Mouse (Mus musculus) frontal cortex, postnatal 14 days (tissue): ENCODE measurements around the gene Herpud1.

Experiments used
- DNase-seq, 2 experiments: peaks; one replicate each; pipeline ENCODE4 v3.0.0; 2022; ENCODE audit warnings: low spot score in 2 of 2

The Herpud1 gene

DNA sequence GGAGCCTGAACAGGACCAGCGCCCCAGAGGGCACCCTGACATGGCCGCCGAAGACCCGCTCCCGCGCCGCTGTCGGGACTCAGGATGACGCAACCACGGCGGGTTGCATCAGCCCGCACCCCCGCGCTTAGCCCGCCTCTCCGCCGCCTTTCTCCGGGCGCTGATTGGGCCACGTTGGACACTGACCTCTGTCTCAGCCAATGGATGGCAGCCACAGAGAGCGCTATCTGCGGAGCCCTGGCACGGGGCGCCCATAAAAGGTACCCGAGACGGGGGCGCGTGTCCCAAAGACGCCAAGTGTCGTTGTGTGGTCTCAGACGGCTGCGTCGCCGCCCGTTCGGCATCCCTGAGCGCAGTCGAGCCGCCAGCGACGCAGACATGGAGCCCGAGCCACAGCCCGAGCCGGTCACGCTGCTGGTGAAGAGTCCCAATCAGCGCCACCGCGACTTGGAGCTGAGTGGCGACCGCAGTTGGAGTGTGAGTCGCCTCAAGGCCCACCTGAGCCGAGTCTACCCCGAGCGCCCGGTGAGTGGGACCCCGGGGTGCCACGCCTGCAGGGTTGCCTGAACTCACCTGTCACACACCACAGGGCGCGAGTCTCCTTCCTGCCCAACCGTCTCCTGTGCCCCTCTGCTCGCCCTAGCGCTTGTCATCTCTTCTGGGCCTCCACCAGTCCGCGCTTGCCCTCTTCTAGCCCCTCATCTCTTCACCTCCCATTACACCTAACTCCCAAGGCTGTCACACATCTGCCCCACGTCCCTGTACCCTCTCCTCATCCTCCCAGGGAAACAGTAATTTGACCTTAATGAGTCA is at the start of gene Herpud1:
Gene Herpud1 (plus strand): TSS at position 225 of the 813 bp plus-strand sequence.
- peak; percentile 97 to 98 for DNase-seq

DNA sequence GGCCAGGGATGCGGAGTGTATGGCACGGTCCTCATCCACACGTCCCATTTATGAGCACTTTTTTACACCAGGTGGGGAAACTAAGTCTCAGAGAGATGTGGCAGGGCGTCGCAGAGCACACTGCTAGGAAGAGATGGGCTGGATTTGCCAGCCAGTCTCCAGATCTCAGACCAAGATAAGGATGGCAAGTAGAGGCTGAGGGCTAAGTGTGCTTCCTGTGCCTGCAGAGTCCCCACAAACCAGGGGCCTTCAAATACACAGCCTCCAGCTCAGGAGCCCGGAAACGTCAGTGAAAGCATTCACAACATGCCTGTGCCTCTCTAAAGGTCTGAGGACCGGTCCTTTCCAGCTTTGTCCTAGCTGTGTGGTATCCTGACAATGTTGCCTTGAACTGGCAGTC is 48.7 kb upstream of the Herpud1 start:
- no peak for DNase-seq

DNA sequence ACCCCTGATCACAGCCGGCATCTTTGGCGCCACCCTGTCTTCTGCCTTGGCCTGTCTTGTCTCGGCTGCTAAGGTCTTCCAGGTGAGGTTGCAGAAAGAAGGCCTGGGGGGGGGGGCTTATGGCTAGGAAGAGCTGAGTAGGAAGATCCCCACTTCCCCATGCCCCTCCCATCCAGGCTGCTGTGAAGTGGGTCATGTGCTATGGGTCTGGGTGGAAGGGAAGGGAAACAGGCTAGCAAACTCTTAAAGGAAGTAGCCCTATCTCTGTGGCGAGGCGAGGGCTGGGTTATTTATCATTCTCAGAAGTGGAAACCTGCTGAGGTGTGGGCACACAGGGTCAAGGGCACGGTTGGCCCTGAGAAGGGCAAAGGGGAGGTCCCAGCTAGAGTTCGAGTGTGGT is 45.4 kb upstream of the Herpud1 start:
- no peak for DNase-seq

DNA sequence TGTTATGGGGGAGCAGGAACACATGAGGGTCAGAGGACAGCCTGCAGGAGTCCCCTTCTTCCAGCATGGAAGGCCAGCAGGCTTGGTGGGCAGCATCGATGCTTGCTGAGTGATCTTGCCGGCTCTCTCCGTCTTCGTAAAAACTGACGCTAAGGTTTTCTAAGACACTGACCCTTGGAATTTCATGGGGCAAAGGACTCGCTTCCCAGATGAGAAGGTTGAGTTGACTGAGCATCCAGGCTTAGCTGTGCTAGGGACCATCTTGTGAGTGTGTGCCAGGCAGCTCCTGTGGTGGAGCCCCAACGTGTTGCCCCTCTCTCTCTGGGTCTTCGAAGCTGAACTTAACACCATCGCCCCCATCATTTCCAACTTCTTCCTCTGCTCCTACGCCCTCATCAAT is 43.5 kb upstream of the Herpud1 start:
- DNase-seq, result no peak

DNA sequence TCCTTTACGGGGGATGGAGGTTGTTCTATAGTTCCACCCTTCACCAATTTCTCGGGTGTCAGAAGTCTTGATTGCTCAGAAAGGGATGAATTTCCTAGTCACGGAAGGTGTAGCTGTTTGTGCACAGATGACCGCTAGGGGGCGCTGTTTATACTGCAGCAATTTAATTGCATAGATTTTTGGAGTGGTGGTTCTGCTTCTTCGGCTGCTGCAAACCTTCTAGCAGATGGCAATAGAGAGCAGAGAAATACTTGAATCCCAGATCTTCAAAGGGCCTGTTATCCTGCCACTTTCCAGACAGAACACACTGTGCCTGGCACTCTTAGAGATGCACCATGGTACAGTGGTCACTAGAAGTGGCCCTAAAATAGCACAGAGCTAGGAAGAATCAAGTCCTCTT is 42.9 kb upstream of the Herpud1 start:
- peak; percentile 64 to 76 for DNase-seq

DNA sequence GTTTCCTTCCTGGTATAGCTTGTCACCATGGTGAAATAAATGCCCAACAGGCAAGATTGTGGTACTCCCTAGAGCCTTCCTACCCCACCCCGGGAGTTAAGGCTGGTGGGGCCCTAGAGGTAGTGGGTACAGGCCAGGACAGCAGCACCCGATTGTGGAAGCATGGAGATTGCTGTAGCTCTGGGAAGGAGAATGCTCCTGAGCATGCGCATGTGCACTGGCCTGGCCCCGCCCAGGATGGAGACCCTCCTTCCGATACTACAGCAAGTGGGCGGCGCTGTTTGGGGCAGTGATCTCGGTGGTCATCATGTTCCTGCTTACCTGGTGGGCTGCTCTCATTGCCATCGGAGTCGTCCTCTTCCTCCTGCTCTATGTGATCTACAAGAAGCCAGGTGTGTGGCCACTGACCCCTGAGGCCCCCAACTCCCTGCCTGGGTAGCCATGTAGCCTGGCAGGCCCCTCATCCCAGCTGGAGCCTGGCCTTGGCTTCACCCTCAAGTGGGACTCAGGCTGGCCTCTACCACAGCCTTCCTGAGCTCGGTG is 42.4 kb upstream of the Herpud1 start:
- DNase-seq, result no peak

DNA sequence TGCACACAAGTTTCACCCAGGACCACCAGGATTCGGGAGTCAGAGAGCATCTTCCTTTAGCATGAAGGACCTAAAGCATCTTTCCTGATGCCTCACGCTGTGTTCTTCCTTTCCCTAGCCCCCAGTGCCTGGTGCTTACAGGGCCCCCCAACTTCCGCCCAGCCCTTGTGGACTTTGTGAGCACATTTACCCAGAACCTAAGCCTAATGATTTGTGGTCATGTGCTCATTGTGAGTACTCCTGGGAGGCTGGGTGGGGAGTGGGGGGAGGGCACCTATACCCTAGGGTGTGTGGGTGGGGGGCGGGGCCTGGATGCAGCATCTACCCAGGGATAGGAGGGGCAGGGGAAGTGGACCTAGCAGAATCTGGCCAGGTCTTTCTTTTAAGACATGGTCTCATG is 40.6 kb upstream of the Herpud1 start:
- DNase-seq, result no peak

DNA sequence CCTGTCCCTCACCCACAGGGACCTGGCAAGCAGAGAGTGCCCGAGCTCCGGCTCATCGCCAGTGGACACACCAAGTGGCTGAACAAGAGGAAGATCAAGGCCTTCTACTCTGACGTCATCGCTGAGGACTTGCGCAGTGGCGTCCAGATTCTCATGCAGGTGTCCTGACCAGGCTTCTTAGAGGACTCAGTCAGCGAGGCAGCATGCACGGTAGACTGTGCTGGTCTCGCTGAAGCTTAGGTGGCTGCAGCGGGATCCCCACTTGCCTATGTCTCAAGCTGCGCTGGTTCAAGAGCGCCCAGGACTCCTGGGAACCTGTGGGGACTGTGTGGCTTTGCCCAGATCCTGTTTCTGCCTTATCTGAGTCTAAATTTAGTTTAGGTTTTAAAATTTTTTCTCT is 40.0 kb upstream of the Herpud1 start:
- no peak for DNase-seq

DNA sequence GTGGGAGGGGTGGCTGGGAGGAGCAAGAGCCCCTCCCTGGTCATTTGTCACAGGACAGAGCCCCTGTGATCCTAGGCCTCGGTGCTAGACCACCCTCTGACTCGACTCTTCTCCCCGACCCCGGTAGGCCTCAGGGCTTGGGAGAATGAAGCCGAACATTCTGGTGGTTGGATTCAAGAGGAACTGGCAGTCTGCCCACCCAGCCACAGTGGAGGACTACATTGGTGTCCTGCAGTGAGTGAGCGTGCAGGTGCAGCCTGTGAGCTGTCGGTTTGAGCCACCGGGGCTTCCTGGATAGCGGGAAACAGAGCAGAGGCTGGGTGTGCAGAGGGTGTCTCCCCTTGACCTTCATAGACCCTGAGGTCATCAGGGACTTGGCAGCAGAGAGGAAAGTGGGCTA is 37.8 kb upstream of the Herpud1 start:
- no peak for DNase-seq

DNA sequence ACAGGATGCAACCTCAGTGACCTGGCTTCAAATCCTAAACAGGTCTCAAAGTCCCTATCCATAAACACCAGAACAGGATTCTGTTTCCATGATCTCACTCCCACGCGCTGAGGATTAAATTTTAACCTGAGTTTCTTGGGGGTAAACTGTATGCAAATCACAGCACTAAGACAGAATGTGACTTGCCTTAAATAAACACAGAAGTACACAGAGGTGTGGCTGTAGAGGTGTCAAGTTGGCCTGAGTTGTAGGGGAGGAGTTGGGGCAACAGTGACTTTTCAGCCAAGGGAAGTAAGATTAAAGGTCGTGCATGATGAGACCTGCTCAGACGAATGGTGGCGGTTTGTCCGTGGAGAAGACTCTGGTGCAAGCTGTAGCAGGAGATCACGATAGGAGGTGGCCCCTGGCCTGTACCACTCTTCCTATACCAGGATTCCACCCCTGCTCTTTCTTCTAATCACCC is 32.1 kb upstream of the Herpud1 start:
- DNase-seq, result no peak

DNA sequence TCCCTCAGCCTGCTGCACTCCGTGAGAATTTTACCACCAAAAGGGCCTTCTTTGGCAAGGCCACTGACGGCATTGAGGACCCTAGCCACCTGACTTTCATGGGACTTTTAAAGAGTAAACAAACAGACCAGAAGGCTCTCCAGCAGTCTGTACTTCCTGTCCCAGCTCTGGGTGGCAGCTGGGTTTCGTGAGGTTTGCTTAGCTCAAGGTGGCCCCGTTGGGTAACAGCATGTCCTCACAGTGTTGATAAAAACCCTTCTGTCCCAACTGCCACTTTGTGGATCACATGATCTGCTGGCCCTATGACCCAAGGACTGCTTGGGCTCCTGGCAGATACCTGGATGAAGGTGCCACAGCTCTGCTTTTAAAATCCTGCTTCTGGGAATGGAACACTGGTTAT is 31.7 kb upstream of the Herpud1 start:
- no peak for DNase-seq

DNA sequence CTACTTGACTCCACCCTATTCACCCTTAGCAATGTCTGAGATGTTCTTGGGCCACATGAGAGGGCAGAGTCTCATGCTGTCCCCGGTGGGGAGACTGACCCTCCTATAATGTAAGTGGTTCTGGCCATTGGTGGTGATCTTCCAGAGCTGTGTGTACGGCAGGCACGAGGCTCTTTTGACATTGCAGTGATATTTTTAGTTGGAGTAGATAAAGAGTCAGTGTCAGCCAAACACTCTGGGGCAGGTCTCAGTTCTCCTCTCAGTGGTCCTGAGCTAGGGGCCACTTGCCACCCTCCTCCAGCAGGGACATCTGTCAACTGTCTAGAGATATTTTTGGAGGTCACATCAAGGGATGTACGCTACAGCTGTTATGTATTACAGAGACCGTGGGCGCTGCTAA is 29.0 kb upstream of the Herpud1 start:
- no peak for DNase-seq

DNA sequence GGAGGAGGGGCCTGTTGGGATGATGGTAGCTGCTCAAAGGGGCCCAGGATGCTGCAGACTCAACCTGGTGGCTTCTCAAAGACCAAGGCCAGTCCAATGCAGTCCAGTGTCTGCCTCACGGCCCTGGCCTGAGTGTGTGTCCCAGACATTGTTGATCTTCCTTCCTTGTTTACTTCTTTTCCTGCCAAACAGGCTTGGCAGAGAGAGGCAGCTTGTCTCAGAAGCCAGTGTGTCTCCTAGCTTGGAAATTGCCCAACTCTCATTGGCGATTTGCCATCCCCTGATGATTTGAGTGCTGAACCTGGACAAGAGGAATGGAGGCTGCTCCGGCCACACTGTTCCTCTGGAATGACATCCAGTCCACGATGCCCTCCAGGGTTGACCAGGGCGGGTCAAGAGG is 27.7 kb upstream of the Herpud1 start:
- DNase-seq, result peak; percentile 40 to 46

DNA sequence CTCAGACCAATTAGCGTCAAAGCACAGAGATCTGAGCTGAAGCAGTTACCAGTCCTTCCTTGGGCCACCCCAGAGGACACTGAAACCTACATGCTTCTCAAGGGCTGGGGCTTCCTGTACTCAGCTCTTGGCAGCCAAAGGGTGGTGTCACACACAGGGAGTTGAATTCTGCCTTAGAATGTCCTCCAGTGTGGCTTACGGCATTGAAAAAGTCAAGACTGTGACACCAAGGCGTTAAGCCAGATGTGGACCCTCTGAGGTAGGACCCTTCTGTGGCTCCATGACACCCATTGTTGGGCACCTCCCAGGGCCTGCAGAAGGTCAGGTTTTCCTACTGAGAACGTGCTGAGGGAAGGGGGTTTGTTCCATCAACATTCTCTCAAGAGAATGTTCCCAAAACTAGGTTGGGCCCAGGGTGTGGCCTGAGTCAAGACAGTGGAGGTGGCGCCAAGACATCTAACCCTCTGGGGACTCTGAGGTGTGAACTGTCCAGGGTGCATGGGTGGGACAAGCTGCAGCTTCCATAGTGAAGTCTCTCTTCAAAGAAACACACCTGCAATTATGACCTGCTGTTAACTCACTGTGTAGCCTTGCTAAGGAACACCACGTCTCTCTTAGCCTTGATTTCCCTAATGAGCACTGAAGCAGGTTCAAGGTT is 24.3 kb upstream of the Herpud1 start:
- no peak for DNase-seq

DNA sequence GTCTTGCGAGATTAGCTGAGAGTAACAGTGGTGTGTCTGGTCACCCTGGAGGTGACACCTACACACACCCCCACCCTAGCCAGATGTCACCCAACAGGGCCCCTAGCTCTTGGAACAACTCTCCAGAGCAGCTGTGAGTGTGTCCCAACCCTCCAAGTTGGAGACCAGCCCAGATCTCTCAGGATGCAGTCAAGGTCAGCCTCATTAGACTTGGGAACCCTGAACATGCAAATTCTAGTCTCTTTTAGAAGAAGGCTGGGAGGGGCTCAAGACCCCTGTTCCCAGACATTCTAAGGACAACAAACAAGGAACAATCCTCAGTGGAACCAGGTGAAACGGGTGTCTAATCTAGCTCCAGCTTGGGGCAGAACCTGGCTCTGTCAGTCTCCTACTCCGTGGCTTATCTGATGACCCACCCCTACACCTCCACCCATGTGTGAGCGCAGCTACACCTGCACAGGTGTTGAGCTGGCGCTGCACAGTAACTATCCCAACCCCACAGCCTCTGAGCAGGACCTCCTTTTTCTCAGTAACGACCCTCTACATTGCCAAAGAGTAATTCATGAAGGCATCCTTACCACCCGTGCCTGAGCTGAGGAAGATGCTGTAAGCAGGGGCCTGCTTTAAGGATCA is 23.5 kb upstream of the Herpud1 start:
- DNase-seq, result no peak

DNA sequence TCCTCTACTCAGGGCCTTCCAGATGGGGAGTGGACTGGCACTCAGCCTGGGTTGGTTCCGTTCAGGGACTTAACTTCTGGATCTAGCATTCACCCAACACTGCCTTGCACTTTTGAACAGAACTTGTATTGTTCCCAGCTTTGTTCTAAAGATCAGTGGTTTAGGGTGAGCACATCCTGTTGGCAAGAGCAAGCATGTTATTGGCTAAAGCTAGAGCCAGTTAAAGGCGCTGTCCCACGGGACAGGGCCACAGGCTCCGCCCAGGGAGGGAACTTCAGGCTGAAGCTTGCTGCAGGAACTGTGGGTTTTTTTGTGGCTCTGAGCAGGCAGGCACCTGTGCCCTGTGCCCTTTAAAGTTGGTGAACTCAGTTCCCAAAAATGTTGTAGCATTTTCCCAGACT is 22.9 kb upstream of the Herpud1 start:
- no peak for DNase-seq

DNA sequence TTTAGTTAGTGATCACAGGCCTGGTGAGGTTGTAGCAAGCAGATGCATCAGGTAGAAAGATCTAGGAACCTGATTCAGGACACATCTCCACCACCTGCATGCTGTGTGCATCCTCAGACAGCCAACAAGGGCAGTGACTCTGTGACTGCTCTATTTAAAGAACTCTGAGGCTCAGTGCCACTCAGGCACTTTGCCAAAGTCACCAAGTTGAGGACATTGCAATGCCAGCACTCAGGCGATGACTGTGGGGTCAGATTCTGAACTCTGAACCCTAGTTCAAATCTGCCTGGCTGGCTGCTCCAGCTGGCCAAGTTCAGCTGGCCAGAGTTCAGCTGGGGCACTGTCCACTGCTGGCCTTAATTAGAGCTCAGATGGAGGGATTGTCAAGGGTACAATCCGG is 22.3 kb upstream of the Herpud1 start:
- no peak for DNase-seq

DNA sequence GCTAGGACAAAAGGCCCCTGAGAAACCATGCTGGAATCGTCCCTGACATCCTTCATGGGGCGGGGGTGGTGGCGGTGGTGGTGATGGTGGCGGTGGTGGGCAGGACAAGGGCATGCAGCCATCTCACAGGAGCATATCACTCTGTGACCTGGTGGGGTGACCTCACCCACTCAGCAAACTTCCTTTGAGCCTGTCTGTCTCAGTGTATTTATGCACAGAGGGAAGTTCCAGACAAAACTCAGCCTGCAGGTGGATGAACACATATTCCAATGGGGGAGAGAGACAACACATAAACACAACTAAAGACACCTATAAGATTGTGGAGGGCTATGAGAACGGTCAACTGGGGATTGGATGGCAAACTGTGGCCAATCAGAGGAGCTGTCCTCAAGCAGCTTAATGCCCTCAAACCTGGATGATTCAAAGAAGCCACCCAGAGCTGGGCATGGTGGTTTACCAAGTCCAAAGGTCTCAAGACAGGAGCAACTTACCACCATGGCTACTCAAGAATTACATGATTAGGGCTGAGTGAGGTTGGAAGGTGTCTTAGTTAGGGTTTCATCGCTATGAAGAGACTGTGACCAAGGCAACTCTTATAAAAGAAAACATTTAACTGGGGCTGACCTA is 21.4 kb upstream of the Herpud1 start:
- no peak for DNase-seq

DNA sequence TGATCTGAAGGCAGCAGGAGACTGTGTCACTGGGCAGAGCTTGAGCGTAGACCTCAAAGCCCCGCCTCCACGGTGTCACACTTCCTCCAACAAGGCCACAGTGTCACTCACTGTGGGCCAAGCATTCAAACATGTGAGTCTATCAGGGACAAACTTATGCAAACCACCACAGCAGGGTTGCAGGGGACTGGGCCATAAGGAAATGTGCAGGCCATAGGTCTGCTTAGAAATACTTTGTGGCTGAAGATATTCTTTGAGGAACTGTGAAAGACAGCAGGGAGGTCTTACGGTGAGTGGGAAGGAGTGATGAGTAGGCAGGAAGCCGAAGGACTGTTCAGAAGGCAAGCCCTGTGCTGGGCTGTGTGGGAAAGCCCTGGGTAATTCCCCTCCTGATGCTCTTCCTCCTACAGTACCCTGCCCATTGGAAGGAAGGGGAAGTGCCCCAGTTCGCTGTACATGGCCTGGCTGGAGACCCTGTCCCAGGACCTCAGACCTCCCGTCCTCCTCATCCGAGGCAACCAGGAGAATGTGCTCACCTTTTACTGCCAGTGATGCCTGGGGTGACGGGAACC is 20.7 kb upstream of the Herpud1 start:
- DNase-seq, result no peak

DNA sequence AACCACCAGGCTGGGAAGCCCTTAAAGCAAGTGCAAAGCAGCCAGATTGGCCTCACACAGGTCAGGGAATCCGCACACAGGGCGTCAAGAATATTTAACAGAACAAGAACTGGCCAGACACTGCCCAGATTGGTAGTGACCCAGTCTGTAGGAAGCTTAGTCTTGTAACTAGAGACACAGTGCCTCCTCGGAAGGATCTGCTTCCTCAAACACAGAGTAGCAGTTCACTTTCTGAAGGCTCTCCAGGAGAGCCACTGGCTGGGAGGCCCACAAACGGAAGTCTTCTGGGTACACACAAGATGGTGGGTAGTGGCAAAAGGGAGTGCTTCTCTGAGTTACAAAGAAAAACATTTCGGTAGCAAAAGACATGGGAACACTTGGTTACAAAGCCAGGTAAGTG is 15.4 kb upstream of the Herpud1 start:
- no peak for DNase-seq

DNA sequence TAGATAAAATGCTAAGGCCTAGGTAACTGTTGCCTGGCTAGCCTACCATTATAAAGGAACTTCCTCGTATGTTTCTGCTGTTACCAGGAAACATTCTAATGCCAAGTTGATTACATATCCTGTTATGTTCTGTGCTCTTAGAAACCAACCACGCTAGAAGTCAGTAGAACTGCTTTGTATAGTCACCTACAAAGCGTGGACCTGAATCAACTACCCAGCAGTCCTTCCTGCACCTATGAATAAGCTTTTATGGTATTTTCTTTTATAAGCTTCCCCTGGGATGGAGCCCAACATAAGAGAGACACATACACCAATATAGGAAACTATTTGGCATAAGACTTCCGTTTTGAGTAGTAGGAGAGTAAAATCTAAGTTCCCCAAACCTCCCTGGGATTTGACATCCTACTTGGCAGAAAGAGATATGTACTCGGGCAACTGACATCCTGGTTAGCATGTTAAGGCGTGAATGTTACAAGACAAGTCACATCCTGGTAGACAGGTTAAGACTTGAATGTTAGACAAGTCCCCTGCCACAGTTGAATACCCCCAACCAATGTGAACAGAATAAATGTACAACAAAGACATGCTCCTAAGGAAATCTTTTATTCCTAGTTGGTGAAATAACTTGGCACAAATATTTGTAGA is 13.2 kb upstream of the Herpud1 start:
- DNase-seq, result no peak
